Mouse (Mus musculus) neural tube, embryonic 11.5 days (tissue): ENCODE results near the gene Iqca. TPM values are rescaled to one million over a fixed set of nuclear protein-coding genes. Genes with fewer than 3 reads are reported as not detected.

Experiments
- ATAC-seq: fragments of 200-750 bp; cut with Nextera tagmentation; 2 replicates; pipeline ENCODE4 v1.8.0; 2017; ENCODE audit warnings: moderate number of reproducible peaks, mild to moderate bottlenecking, moderate TSS enrichment, moderate library complexity; ENCODE audit not compliant: insufficient read depth, low FRiP score, low TSS enrichment
- DNase-seq: peaks from one replicate; pipeline ENCODE4 v3.0.0-alpha.2; 2015; ENCODE audit warnings: low spot score
- H3K27ac ChIP-seq: fragments of 300-500 bp; sonication (generic); 2 replicates; pipeline ENCODE4 v1.5.1; 2014; ENCODE audit warnings: low read depth, mild to moderate bottlenecking, low read length
- H3K27me3 ChIP-seq: fragments of 300-500 bp; sonication (generic); 2 replicates; pipeline ENCODE4 v1.6.1; 2014; ENCODE audit warnings: mild to moderate bottlenecking, low read length, mixed read lengths; ENCODE audit not compliant: control insufficient read depth, insufficient read depth
- H3K36me3 ChIP-seq: fragments of 300-500 bp; sonication (generic); 2 replicates; pipeline ENCODE4 v1.6.1; 2014; ENCODE audit warnings: mild to moderate bottlenecking, low read length, moderate library complexity, mixed read lengths; ENCODE audit not compliant: control insufficient read depth, insufficient read depth
- H3K4me1 ChIP-seq: fragments of 300-500 bp; sonication (generic); 2 replicates; pipeline ENCODE4 v1.6.1; 2014; ENCODE audit warnings: low read length, mixed read lengths; ENCODE audit not compliant: control insufficient read depth, insufficient read depth
- H3K4me2 ChIP-seq: fragments of 300-500 bp; sonication (generic); 2 replicates; pipeline ENCODE4 v1.6.1; 2014; ENCODE audit warnings: low read depth, mild to moderate bottlenecking, moderate library complexity
- H3K4me3 ChIP-seq: fragments of 300-500 bp; sonication (generic); 2 replicates; pipeline ENCODE4 v1.5.1; 2014; ENCODE audit warnings: low read depth, low read length
- H3K9ac ChIP-seq: fragments of 300-500 bp; sonication (generic); 2 replicates; pipeline ENCODE4 v1.6.1; 2014; ENCODE audit warnings: mild to moderate bottlenecking, low read length
- H3K9me3 ChIP-seq: fragments of 300-500 bp; sonication (generic); 2 replicates; pipeline ENCODE4 v1.6.1; 2016; ENCODE audit warnings: low read length; ENCODE audit not compliant: control insufficient read depth
- WGBS: fragments of 180-500 bp; shearing (Covaris S2); extraction: QIAGEN DNeasy Blood & Tissue Kit; methylation state at CpG from one replicate; pipeline ENCODE4 v1.1.7; 2014; 5-methylcytosine and 5-hydroxymethylcytosine counted together
- polyA plus RNA-seq: library from polyadenylated mRNA; unstranded; fragments of >200 nt; fragmentation: Nextera tagmentation; extraction: Ambion mirVana; gene quantifications from 2 replicates; pipeline ENCODE4 v1.2.1, GENCODE M21; 2014

Iqca gene
- polyA plus RNA-seq, 1 experiment from 2014 or later = 0.11 TPM

- H3K27me3 ChIP-seq = no peaks in the 10 kb centered on the region
- H3K4me3 ChIP-seq = no peak overlapping the region
- H3K4me2 ChIP-seq = no peak overlapping the region
- H3K4me1 ChIP-seq = no peaks in the 10 kb centered on the region
- no peak overlapping the region for H3K27ac ChIP-seq
- WGBS = 80% methylated on average over 5 of the region's 5 CpGs
- H3K9ac ChIP-seq = no peak overlapping the region
- no peak for ATAC-seq
- peaks cover 4% of the 10 kb centered on the region; the same call in 1 of the 2 replicates for H3K9me3 ChIP-seq
- no peak for DNase-seq
- no peaks in the 10 kb centered on the region for H3K36me3 ChIP-seq
These were observed 139.9 kb downstream of the Iqca start for GRCm38 (mm10) chr1:90013273-90013672.

GRCm38 (mm10) chr1:90012850-90013249, 140.4 kb downstream of the Iqca start:
- no peak for DNase-seq

GRCm38 (mm10) chr1:90012168-90012567, 141.0 kb downstream of the Iqca start:
- no peak for ATAC-seq
- no peak overlapping the region for H3K27ac ChIP-seq
- H3K9ac ChIP-seq = no peak overlapping the region
- no peaks in the 10 kb centered on the region for H3K36me3 ChIP-seq
- H3K4me2 ChIP-seq = no peak overlapping the region
- no peak for DNase-seq
- H3K4me1 ChIP-seq = no peaks in the 10 kb centered on the region
- peaks cover 4% of the 10 kb centered on the region; the same call in 1 of the 2 replicates for H3K9me3 ChIP-seq
- no peaks in the 10 kb centered on the region for H3K27me3 ChIP-seq
- 80% methylated on average over 3 of the region's 3 CpGs for WGBS
- H3K4me3 ChIP-seq = no peak overlapping the region

More at GRCm38 (mm10) chr1:90012850-90013249, 140.4 kb downstream of the Iqca start:
- Histone ChIP-seq H3K27me3 (no peaks in the 10 kb centered on the region), H3K9ac (no peak overlapping the region), H3K4me3 (no peak overlapping the region), H3K36me3 (no peaks in the 10 kb centered on the region), H3K4me2 (no peak overlapping the region), H3K4me1 (no peaks in the 10 kb centered on the region), H3K27ac (no peak overlapping the region), H3K9me3 (peaks cover 4% of the 10 kb centered on the region; the same call in 1 of the 2 replicates)
- ATAC-seq = no peak
- WGBS = 65% methylated on average over 7 of the region's 7 CpGs

- no peak for ATAC-seq
- WGBS = 84% methylated on average over 1 of the region's 1 CpGs
These were observed 143.1 kb downstream of the Iqca start for GRCm38 (mm10) chr1:90010077-90010476.

GRCm38 (mm10) chr1:90009188-90009587, 144.0 kb downstream of the Iqca start:
- H3K4me1 ChIP-seq = no peaks in the 10 kb centered on the region
- H3K27ac ChIP-seq = no peak overlapping the region
- no peak for ATAC-seq
- WGBS = 73% methylated on average over 3 of the region's 3 CpGs
- no peaks in the 10 kb centered on the region for H3K36me3 ChIP-seq
- H3K4me2 ChIP-seq = no peak overlapping the region
- no peak overlapping the region for H3K4me3 ChIP-seq
- no peaks in the 10 kb centered on the region for H3K27me3 ChIP-seq
- no peak overlapping the region for H3K9ac ChIP-seq
- no peak for DNase-seq
- peaks cover 4% of the 10 kb centered on the region; the same call in 1 of the 2 replicates for H3K9me3 ChIP-seq

More at GRCm38 (mm10) chr1:90010077-90010476, 143.1 kb downstream of the Iqca start:
- no peak overlapping the region for H3K4me2 ChIP-seq
- H3K9ac ChIP-seq = no peak overlapping the region
- no peak for DNase-seq
- no peaks in the 10 kb centered on the region for H3K4me1 ChIP-seq
- H3K4me3 ChIP-seq = no peak overlapping the region
- H3K36me3 ChIP-seq = no peaks in the 10 kb centered on the region
- peaks cover 4% of the 10 kb centered on the region; the same call in 1 of the 2 replicates for H3K9me3 ChIP-seq
- no peaks in the 10 kb centered on the region for H3K27me3 ChIP-seq
- H3K27ac ChIP-seq = no peak overlapping the region

DNA sequence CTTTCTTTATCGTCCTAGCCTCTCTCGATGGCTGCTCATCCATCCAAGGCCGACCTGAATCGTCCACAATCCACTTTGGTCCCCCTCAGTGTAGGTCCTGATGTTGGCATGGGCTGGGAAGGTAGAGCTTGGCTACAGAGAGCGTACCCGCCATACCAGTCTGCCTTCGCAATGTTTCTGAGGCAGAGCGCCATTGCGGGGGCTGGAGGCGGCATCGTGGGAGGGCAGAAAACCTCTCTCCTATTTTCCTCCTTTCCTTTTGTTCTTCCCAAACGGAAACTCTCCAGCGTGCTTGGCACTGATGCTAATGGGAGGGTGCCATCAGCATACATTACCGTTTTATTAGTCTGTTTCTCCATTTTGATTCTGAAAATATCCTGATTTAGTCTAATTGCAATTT, 146.5 kb downstream of the Iqca start:
- Histone ChIP-seq H3K36me3 (no peaks in the 10 kb centered on the region), H3K4me1 (no peaks in the 10 kb centered on the region), H3K4me2 (no peak overlapping the region), H3K9ac (no peak overlapping the region), H3K4me3 (no peak overlapping the region), H3K27me3 (no peaks in the 10 kb centered on the region), H3K27ac (no peak overlapping the region), H3K9me3 (no peaks in the 10 kb centered on the region)
- no peak for ATAC-seq
- 77% methylated on average over 14 of the region's 14 CpGs for WGBS
- no peak for DNase-seq

GRCm38 (mm10) chr1:90000981-90001380, 152.2 kb downstream of the Iqca start:
- no peaks in the 10 kb centered on the region for H3K36me3 ChIP-seq
- H3K4me3 ChIP-seq = no peak overlapping the region
- no peaks in the 10 kb centered on the region for H3K9me3 ChIP-seq
- no peaks in the 10 kb centered on the region for H3K27me3 ChIP-seq
- DNase-seq (no peak), ATAC-seq (no peak)
- 0 out of 2 replicates have a peak, but pooled peaks cover 3% of the 10 kb centered on the region for H3K4me1 ChIP-seq
- H3K9ac ChIP-seq = no peak overlapping the region
- no peak overlapping the region for H3K27ac ChIP-seq
- no peak overlapping the region for H3K4me2 ChIP-seq
- WGBS = 27% methylated on average over 5 of the region's 5 CpGs

GRCm38 (mm10) chr1:89999858-90000257, 153.3 kb downstream of the Iqca start:
- H3K27me3 ChIP-seq = no peaks in the 10 kb centered on the region
- no peak overlapping the region for H3K4me2 ChIP-seq

GRCm38 (mm10) chr1:89998696-89999095, 154.5 kb downstream of the Iqca start:
- Histone ChIP-seq H3K4me2 (no peak overlapping the region), H3K4me1 (0 out of 2 replicates have a peak, but pooled peaks cover 3% of the 10 kb centered on the region), H3K9ac (no peak overlapping the region), H3K4me3 (no peak overlapping the region), H3K36me3 (no peaks in the 10 kb centered on the region), H3K9me3 (no peaks in the 10 kb centered on the region), H3K27ac (no peak overlapping the region), H3K27me3 (peaks cover 5% of the 10 kb centered on the region; the same call in 1 of the 2 replicates)
- 61% methylated on average over 2 of the region's 2 CpGs for WGBS
- DNase-seq = no peak
- no peak for ATAC-seq

More at GRCm38 (mm10) chr1:89999858-90000257, 153.3 kb downstream of the Iqca start:
- ATAC-seq (no peak), DNase-seq (no peak)
- no peaks in the 10 kb centered on the region for H3K9me3 ChIP-seq
- no peak overlapping the region for H3K4me3 ChIP-seq
- H3K4me1 ChIP-seq = 0 out of 2 replicates have a peak, but pooled peaks cover 3% of the 10 kb centered on the region
- 86% methylated on average over 3 of the region's 3 CpGs for WGBS
- no peaks in the 10 kb centered on the region for H3K36me3 ChIP-seq
- H3K9ac ChIP-seq = no peak overlapping the region
- no peak overlapping the region for H3K27ac ChIP-seq
